Mouse (Mus musculus): ENCODE measurements around the gene Kcnmb4.

The Kcnmb4 gene

DNA sequence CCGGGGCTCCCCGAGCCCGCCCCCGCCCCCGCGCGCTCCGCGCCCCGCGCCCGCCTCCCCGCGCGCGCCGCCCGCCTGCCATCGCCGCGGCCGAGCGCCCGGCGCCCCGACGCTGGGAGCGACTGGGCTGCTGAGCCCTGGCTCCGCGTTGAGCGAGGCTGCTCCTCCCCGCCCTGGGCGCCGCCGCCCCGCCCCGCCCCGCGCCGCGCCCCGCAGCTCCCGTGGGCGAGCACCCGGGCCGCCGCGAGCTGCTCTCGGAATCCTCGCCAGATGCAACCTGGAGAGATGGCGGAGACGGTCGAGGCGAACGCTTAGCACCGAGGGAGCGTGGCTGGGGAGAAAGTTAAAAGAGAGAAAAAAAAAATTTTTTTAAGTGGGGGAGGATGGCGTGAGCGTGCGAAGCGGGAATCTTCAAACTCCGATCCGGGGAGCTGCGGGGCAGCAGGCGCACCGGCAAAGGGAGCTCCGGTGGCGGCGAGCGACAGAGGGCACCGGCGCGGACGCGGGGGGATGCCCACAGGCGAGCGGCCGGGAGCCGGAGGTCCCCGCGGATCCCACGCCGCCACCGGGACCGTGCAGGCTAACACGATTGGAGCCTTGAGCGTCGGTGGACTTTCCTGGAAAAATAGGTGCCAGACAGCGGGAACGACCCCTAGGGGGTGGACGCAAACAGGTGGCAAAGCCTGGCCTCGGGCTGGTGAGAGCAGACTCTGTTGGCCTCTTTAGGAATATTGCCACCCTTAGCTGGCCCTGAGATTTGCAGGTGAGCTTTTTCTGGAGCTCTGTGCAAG, at the start of gene Kcnmb4:
Kcnmb4 (minus strand) TSS at position 120 of the 791 bp plus-strand sequence.
- in situ Hi-C loops (cut with MboI), result loop anchor here (10.0 kb wide), 1 partner anchor 101 kb away; no protein-coding TSS in a partner anchor

DNA sequence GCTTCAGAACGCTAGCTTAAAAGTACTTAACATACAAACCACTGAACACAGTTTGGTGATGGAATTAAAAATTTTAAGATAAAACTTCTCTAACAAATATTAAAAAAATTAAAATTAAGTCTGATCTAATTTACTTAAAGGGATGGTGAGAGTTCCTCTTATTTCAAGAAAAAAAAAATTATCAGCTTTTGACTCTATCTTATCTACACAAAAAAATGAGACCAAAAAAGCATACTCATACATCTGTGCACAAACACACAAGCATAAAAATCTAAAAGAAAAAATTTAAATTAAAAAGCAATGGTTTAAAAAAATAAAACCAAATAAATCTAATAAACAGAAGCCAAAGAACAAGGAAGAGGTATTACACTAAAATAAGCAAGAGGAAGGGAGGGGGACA, 45.9 kb upstream of the Kcnmb4 start:
- in situ Hi-C loops (cut with MboI), result no loop called here

DNA sequence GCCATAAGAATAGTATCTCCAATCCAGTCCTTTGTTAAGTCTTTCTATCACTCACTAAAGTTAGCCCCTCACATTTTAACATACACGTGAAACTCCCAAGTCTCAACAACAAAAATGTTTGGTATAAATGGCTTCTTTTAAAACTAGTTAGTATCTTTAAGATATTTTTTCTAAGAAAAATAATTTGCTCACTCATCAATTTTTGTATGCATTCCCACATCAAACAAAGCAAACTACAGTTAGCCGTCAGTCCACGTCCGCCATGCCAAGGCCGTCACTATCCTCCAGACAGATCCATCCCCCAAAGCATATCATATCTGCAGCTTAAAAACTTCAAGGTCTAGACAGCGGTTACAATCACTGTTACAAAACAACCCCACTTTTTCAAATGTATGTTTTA, 41.9 kb upstream of the Kcnmb4 start:
- in situ Hi-C loops (cut with MboI), result no loop called here

DNA sequence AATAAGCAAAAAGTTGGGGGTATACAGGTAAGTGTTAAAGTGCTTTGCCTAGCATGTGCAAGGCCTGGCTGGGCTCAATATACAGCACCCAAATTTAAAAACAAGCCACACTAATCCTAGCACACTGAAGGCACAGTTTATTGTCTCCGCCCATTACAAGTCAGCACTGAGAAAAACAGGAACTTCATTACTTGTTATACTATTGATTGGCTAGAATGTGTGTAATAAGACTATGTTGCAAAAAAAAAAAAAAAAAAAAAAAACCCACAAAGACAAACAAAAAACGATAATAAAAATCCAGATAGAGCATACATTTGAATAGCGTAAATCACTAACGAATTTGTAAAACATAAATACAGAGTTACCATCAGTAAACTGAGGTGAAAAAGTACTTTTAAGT, 41.5 kb upstream of the Kcnmb4 start:
- in situ Hi-C loops (cut with MboI), result no loop called here

DNA sequence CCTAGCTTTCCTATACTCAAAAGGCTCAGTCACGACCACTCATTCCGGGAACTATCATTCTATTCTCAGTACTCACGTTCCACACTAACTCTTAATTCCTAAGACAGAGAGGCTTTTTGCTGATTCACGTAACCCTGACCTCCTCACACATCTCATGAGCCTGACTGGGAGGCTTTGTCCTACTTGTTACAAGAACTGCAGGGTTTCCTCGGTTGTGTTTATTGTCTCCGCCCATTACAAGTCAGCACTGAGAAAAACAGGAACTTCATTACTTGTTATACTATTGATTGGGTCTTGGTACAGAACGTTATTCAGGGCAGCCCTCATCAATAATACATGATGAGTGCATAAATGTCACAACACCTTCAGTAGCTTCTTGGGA, 39.6 kb upstream of the Kcnmb4 start:
- in situ Hi-C loops (cut with MboI), result no loop called here

DNA sequence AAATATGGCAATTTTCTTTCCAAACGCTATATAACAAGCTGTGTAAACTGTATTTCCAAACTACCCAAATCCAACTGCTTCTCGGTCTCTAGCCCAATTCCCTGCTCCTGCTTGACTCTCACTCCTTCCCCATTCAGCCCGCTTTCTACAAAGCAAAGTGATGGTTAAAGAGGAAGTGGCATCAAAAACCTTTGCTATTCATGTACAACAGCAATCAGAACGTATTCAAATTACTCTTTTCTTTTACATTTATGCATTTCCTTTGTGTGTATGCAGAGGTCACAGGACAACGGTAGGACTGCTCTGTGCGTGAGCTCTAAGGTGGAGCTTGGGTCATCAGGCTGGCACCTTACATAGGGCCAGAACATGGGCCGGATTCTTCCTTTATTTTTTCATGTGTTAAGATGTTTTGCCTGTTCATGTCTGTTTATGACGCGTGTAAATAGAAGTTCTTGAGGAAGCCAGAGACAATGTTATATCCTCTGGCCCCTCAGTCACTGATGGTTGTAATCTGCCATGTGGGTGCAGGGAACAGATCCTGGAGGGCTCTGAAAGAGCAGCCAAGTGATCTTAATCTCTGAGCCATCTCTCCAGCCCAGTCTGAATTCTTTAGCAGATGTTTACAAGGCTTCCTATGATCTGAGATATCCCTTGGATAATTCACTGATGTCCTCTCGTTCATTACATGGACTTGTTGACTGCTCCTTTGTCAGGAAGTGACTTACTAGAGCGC, 39.0 kb upstream of the Kcnmb4 start:
- in situ Hi-C loops (cut with MboI), result no loop called here

DNA sequence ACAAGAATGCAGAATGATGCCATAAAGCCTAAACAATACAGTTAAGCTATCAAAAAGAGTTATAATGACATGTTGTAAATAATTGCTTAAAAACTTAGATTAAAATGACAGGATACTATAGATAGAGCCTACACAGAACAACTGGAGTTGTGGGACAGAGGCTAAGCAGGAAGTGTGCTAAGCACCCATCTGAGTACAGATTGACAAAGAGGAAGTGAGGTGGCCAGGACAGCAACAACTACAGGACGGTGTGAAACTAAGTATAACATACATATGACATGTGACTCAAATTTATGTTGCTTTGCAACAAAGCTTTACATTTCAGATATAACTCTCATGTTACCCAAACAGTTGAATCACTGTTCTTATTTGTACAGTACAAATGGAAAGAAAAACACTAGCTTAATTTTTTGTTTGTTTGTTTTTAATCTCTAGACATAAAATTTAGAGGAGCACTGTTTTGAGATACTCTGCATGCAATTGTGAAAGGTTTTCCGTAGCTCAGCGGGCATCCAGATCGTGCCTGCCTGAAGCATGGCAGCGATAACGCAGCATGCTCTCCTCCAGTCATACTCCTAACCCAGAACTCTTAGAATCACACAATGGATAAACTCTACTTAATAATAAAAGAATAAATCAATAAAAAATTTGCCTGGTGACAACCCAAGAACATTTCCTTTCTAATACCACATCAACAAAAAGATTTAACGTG, 31.8 kb upstream of the Kcnmb4 start:
- in situ Hi-C loops (cut with MboI), result no loop called here

DNA sequence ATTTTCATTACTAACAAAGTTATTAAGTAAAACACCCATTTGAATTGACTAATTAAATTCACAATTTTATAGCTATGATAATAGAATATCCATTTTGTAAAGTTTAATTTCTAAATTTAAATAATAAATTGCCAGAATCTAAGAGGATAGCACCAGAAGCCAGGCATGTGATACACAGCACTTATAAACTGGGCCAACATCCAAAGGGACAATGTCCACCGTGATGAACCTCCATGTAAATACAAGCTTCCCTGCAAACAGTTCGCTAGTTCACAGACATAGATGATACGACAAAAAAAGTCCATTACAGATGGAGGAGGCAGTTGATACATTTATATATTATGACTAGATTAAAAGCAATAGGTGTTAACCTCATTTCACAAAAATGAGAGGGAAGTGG, 19.1 kb upstream of the Kcnmb4 start:
- in situ Hi-C loops (cut with MboI), result no loop called here

DNA sequence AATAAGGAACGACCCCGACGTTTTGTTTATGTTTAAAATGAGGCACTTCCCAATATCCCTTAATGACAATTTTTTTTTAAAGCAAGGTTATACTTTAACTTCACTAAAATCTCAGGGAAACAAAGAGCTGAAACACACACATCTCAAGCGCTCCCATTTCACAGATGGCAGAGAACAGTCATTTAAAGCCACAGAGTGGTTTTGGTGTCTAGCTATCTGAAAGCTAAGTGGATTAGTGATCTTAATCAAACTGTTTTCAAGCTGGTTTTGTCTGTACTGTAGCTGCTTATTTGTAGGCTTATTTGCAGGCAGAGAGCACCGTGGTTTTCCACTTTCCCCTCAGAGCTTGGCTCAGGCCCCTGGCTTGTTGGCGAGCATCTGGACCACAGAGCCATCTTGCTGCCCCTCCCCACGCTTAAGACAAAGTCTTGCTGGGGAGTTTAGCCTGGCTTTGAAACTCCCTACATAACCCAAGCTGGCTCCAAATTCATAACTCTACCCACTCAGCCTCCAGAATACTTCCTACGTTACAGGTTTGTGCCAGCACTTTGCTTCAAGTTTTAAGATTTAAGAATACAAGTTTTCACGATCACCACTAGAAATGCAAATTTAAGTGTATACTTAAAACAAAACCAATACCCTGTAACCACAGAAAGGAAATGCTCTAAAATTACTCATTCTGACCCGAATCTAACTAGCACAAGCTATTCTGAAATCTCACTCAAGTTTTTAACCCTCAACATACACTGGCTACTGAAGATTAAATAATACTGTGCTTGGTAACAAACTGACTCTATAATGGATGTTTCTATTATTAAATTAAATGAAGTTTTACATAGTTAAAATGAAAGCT, 13.4 kb upstream of the Kcnmb4 start:
- in situ Hi-C loops (cut with MboI), result no loop called here

DNA sequence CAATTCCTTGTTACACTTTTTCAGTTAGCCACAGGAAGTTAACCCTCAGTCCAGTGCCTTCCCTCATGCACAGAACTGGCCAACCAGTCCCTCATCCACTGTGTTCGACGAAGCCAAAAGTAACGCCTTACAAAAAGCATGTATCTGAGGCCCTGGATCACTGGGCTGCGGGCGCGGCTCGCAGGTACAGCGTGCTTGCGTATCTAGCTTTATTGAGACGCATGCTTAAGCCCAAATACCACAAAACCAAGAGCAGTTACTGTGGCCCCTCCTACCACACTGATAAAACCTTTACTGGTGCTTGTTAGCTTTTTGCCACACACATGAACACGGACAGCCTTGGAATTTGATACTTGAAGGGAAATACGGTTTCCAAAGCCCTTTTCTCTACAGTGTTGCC, 8.2 kb upstream of the Kcnmb4 start:
- in situ Hi-C loops (cut with MboI), result no loop called here

DNA sequence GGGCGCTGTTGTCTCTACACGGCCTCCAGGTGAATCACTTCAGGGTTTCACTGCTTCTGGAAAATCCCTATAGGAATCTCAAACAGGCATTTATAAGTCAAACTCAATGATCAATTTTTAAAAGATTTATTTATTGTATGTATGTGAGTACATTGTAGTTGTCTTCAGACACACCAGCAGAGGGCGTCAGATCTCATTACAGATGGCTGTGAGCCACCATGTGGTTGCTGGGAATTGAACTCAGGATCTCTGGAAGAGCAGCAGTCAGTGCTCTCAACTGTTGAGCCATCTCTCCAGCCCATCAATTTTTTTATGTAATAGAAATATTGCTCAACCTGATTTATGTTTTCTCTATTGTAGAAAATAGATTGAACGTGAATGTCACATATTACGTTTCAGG, 7.3 kb upstream of the Kcnmb4 start:
- in situ Hi-C loops (cut with MboI), result no loop called here

DNA sequence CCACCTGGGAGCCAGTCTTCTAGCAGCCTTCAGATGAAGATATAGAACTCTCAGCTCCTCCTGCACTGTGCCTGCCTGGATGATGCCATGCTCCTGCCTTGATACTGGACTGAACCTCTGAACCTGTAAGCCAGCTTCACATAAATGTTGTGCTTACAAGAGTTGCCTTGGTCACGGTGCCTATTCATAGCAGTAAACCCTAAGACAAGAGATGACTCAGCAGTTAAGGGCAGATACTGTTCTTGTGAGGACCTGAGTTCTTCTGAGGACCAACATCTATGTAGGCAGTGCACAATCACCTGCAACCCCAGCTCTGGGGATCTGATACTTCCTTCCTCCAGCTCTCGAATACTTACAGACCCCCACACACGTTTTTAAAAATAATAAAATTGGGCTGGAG, 2.9 kb upstream of the Kcnmb4 start:
- in situ Hi-C loops (cut with MboI), result loop anchor here (10.0 kb wide), 1 partner anchor 98 kb away; no protein-coding TSS in a partner anchor

DNA sequence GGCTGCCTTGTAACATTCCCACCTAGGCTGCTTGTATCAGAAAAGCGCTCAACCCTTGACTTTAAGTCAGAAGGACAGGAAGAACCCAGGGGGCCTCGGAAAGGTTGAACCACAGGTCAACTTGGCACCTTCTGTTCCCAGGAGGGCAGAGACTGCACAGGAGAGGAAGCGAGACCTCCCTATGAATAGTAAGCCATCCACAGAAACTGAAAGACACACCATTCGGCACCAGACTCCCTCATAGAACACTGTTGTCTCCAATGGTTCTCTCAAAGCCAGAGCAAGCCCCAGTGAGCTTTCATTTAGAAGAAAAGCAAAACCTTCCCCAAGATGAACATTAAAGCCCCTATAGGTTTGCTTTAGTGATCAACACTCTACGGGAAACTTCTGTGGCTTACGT, 2.0 kb upstream of the Kcnmb4 start:
- in situ Hi-C loops (cut with MboI), result loop anchor here (10.0 kb wide), 1 partner anchor 99 kb away; no protein-coding TSS in a partner anchor

DNA sequence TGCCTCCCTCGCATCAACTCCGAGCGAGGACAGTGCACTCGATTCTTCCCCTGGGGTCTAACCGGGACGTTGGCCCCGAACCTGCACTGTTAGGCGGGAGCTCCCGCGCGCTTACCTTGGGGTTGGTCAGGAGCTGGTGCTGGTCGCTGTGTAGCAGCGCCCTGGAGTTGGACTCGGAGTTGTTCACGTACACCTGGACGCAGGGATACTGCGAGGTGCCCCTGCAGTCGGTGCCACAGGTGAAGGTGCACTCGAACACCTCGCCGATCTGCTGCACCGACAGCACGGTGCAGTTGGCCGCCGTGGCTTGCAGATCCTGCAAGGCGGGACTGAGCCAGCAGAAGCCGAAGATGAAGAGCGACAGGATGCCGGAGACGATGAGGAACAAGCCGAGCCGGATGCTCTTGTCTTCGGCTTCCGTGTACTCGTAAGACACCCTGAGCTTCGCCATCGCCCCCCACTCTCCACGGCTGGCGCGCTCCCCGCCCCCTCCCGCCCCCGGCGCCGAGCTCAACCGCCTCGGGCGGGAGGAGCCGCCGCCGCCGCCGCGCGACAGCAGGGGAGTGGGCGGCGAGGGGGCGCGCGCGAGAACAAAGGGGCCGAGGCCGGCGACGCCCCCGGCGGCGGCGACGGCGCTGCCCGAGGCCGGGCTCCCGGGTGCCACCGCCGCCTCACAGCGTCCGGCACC, 463 bp downstream of the Kcnmb4 start:
- in situ Hi-C loops (cut with MboI), result loop anchor here (10.0 kb wide), 1 partner anchor 102 kb away; no protein-coding TSS in a partner anchor

DNA sequence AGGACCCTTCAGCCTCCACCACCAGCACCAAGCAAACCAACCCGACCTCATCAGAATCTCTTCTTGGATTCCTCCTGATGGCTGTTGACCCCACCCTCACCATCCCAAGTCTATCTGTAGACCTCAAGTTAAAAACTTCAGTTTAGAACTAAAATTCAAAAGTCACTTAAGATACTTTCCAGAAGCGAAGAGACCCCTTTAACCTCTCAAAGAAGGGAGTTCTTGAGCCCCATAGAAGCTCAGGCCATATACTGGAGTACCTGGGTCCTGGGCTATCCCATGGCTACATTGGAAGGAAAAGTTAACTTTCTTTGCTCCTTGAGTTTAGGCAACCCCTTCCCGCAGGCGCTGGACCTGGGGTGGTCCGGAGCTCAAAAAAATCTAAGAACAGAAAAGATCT, 1.1 kb downstream of the Kcnmb4 start:
- in situ Hi-C loops (cut with MboI), result loop anchor here (10.0 kb wide), 1 partner anchor 102 kb away; no protein-coding TSS in a partner anchor

DNA sequence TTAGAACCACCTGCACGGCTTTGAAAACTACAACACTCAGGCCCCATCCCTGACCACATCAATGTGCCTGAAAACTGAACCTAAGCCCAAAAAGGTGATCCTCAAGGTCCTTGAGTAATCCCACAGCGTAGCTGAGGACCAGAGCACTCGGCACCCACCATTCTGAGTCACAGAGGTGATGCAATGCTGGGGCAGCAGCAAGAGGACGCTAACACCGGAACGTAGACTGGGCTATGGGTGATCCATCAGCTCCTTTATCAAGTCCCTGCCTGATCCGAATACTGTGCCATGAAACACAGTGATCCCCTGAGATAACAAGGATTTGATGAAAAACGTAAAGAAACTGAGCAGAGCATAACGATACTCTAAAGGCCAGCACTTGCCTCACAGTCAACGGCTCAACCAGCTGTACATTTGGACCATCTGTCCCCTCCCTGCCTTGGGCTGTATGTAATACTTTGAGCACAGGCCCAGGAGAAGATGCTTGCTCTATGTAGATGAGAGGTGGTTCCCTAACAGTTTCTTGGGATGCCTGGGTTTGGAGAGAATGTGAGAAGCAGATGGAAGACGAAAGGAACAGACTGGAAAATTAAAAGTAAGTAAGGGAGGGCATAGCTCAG, 3.3 kb downstream of the Kcnmb4 start:
- in situ Hi-C loops (cut with MboI), result loop anchor here (10.0 kb wide), 1 partner anchor 104 kb away; no protein-coding TSS in a partner anchor

DNA sequence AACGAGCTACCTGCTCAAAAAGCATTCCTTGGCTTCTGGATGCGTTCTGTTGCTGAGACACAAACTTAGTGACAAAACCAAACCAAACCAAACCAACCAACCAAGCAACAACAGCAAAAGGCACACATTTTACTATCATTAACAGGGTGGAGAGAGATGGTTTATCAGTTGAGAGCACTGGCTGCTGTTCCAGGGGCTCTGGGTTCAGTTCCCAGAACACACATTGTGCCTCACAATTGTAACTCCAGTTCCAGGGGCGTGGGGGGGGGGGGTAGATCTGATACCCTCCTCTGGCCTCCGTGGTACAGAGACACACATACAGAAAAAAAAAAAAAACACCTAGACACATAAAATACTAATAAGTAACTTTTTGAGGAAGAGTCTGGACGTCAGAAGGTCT, 5.6 kb downstream of the Kcnmb4 start:
- in situ Hi-C loops (cut with MboI), result no loop called here

DNA sequence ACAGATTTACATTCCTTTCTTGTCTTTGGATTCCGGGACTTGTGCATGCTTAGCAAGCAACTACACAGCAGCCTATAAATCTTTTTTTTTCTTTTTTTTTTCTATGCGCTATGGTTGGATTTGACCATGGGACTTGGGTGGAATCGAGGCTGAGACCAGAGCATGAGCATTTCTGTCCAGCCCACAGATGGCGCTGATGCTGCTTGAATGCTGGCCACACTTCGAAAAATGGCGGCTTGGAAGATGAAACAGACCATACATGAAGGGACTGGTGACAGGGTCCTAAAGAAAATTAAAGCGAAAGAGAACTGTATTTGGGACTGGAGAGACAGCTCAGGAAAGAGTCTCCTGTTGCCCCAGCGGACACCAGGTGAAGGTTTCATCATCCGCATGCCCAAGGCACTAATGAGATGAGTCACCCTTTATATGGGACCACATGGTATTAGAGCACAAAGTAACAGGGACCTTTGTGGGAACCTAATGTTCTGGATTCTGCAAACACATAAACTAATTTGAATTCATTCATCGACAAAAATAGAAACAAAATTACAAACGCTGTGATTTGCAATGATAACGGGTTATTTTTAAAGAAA, 9.8 kb downstream of the Kcnmb4 start:
- in situ Hi-C loops (cut with MboI), result no loop called here

DNA sequence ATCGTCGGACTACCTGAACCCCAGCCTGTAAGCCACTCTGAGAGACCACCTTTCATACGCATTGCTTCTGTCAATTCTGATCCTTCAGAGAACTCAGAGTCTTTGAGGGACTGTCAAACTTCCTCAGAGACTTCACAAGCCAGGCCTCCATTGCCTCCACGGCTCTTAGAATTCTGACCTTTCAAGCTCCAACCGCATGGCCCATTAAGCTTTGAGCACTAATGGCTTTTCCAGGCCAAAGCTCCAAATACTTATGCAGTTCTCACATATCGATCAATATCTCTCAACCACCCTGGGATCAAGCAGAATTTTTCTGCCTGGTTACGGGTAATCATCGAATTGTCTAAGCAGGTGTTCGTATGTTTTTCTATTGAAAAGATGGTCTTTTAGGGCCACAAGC, 12.2 kb downstream of the Kcnmb4 start:
- in situ Hi-C loops (cut with MboI), result no loop called here

DNA sequence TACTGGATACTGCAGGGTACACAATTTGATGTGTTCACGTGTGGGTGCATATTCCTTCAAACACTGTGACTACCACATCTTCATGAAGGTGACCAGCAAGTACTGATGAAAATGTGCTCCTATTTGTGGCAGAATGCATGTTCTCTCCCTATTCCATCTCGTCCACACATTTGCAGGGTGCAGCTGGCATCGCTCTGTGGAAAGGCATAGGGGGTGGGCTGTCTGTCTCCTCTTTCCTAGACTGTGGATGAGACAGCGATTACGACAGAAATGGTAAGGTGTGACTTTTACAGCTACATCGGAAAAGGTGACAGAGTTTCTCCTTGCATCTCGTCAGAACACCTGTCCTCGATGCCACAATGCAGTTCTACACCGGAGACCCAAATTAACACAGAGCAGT, 14.9 kb downstream of the Kcnmb4 start:
- in situ Hi-C loops (cut with MboI), result no loop called here

All from mature B cell (primary cell).